Mouse (Mus musculus): ENCODE measurements around the gene Gng13. TPM values are rescaled to one million over a fixed set of nuclear protein-coding genes. Genes with fewer than 3 reads are reported as not detected.

Gng13 gene
- 0.17 and 0.48 TPM in 2 replicates for polyA plus RNA-seq (2012; rRNA removed)

GRCm38 (mm10) chr17:25716711-25717637 is at the start of gene Gng13:
Gene Gng13, plus strand, starts transcription at chr17:25717171.

DNA sequence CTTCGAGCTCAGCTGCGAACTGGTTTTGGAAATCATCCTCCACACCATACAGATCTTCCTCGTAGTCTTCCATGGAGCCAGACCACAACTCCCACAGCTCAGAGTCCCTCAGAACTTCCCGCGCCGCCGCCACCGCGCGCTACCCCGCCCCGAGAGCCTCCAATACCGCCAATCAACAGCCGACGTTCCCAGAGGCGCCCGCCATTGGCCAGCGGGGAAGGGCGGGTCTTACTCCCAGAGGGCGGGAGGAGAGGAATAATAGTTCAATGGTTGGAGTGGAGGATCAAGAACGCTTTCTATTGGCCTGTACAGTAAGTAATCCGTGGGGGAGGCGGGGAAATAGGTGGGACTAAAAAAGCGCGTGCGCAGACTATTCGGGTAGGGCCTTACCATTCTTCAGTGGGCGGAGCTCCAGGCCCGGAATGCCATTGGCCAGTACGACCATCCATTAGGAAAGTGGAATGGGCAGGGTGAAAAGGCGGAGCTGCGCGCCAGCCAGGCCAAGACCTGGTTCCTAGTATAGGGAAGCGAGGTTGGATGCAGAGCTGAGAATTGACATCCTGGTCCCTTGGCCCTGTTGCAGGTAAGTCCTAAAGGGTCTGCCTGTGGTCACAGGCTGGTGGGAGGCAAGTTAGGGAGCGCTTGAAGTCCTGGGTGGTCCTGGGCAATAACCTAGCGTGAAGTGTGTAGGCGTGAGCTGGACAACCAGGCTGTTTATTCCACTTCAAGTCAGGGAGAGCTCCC is 10.5 kb downstream of the Gng13 start, which contains the start of the genes Chtf18 and Rpusd1:
Gene Chtf18, minus strand, starts transcription at position 155 of the 744 bp plus-strand sequence.
Gene Rpusd1, plus strand, starts transcription at position 406 of the 744 bp plus-strand sequence.

GRCm38 (mm10) chr17:25735745-25736144 is 18.8 kb downstream of the Gng13 start, which contains the start of gene Mslnl:
Gene Mslnl, plus strand, starts transcription at chr17:25736042.

GRCm38 (mm10) chr17:25754241-25754640 is 37.3 kb downstream of the Gng13 start, which contains the start of gene Msln:
Gene Msln, minus strand, starts transcription at chr17:25754378.

Other genes with a start within 250 kb of the Gng13 start
- 0.56 and 1.00 TPM in 2 replicates for gene Sstr5, start 219.9 kb upstream of the Gng13 start, polyA plus RNA-seq (2012; rRNA removed)
- 1.0 and 1.8 TPM in 2 replicates for gene Sox8, start 146.5 kb upstream of the Gng13 start, polyA plus RNA-seq (2012; rRNA removed)
- gene Lmf1, start 138.1 kb upstream of the Gng13 start, polyA plus RNA-seq (2012; rRNA removed) = 20.6 and 23.5 TPM in 2 replicates
- 9.4 and 10.7 TPM in 2 replicates for gene Chtf18, start 10.2 kb downstream of the Gng13 start, polyA plus RNA-seq (2012; rRNA removed)
- gene Rpusd1, start 10.5 kb downstream of the Gng13 start, polyA plus RNA-seq (2012; rRNA removed) = 37.3 and 40.1 TPM in 2 replicates
- 0.59 and 0.60 TPM in 2 replicates for gene Mslnl, start 18.9 kb downstream of the Gng13 start, polyA plus RNA-seq (2012; rRNA removed)
- 5.1 and 8.6 TPM in 2 replicates for gene Msln, start 37.2 kb downstream of the Gng13 start, polyA plus RNA-seq (2012; rRNA removed)
- 23.0 and 24.0 TPM in 2 replicates for gene Narfl, start 56.6 kb downstream of the Gng13 start, polyA plus RNA-seq (2012; rRNA removed)
- gene Haghl, start 68.5 kb downstream of the Gng13 start, polyA plus RNA-seq (2012; rRNA removed) = 42.7 and 47.9 TPM in 2 replicates
- not detected in 2 replicates for gene Ccdc78, start 69.4 kb downstream of the Gng13 start, polyA plus RNA-seq (2012; rRNA removed)
- 140 and 190 TPM in 2 replicates for gene Fam173a, start 75.7 kb downstream of the Gng13 start, polyA plus RNA-seq (2012; rRNA removed)
- 0.90 and 1.5 TPM in 2 replicates for gene AC134908.4, start 78.5 kb downstream of the Gng13 start, polyA plus RNA-seq (2012; rRNA removed)
- gene Metrn, start 80.0 kb downstream of the Gng13 start, polyA plus RNA-seq (2012; rRNA removed) = 30.8 and 45.3 TPM in 2 replicates
- gene Fbxl16, start 91.9 kb downstream of the Gng13 start, polyA plus RNA-seq (2012; rRNA removed) = 6.1 and 6.7 TPM in 2 replicates
- 41.6 and 47.1 TPM in 2 replicates for gene Wdr24, start 106.5 kb downstream of the Gng13 start, polyA plus RNA-seq (2012; rRNA removed)
- gene Jmjd8, start 111.7 kb downstream of the Gng13 start, polyA plus RNA-seq (2012; rRNA removed) = 61.3 and 67.4 TPM in 2 replicates
- gene Stub1, start 116.2 kb downstream of the Gng13 start, polyA plus RNA-seq (2012; rRNA removed) = 184 and 196 TPM in 2 replicates
- 20.1 and 27.0 TPM in 2 replicates for gene Rhbdl1, start 120.1 kb downstream of the Gng13 start, polyA plus RNA-seq (2012; rRNA removed)
- 87.9 and 110 TPM in 2 replicates for gene Gm20683, start 124.6 kb downstream of the Gng13 start, polyA plus RNA-seq (2012; rRNA removed)
- gene Rhot2, start 127.7 kb downstream of the Gng13 start, polyA plus RNA-seq (2012; rRNA removed) = 134 and 145 TPM in 2 replicates
- 31.9 and 49.4 TPM in 2 replicates for gene Wdr90, start 144.3 kb downstream of the Gng13 start, polyA plus RNA-seq (2012; rRNA removed)
- 146 and 175 TPM in 2 replicates for gene Mcrip2, start 151.6 kb downstream of the Gng13 start, polyA plus RNA-seq (2012; rRNA removed)
- 300 and 336 TPM in 2 replicates for gene Mettl26, start 157.9 kb downstream of the Gng13 start, polyA plus RNA-seq (2012; rRNA removed)
- 1.6 and 2.1 TPM in 2 replicates for gene Wfikkn1, start 163.7 kb downstream of the Gng13 start, polyA plus RNA-seq (2012; rRNA removed)
- gene Rab40c, start 202.6 kb downstream of the Gng13 start, polyA plus RNA-seq (2012; rRNA removed) = 53.2 and 56.8 TPM in 2 replicates
- gene Pigq, start 227.8 kb downstream of the Gng13 start, polyA plus RNA-seq (2012; rRNA removed) = 111 and 122 TPM in 2 replicates
- gene Nhlrc4, start 227.8 kb downstream of the Gng13 start, polyA plus RNA-seq (2012; rRNA removed) = not detected in 2 replicates
- 0.10 TPM in 1 of 2 replicates, not detected in the other for gene A930017K11Rik, start 235.4 kb downstream of the Gng13 start, polyA plus RNA-seq (2012; rRNA removed)

Measured in colon, adult 2 months (tissue).